Mouse (Mus musculus) intestine, embryonic 16.5 days (tissue): ENCODE results near the gene Dcaf4. TPM values are rescaled to one million over a fixed set of nuclear protein-coding genes. Genes with fewer than 3 reads are reported as not detected.
A peak's percentile ranks its signal among the peaks of the same experiment; 100 is the strongest.

Experiments used
- ATAC-seq: fragments of 200-750 bp; cut with Nextera tagmentation; 2 replicates; pipeline ENCODE4 v1.8.0; 2017; ENCODE audit warnings: moderate TSS enrichment, moderate library complexity
- H3K27ac ChIP-seq: fragments of 300-500 bp; sonication (generic); 2 replicates; pipeline ENCODE4 v1.5.1; 2014; ENCODE audit warnings: mild to moderate bottlenecking, low read length
- H3K27me3 ChIP-seq: fragments of 300-500 bp; sonication (generic); replicated peaks from 2 replicates; pipeline ENCODE4 v1.6.1; 2014; ENCODE audit warnings: low read length, control low read depth, mixed read lengths; ENCODE audit not compliant: control insufficient read depth, insufficient read depth
- H3K36me3 ChIP-seq: fragments of 300-500 bp; sonication (generic); 2 replicates; pipeline ENCODE4 v1.6.1; 2014; ENCODE audit warnings: low read length, control low read depth; ENCODE audit not compliant: control insufficient read depth, insufficient read depth
- H3K4me1 ChIP-seq: fragments of 300-500 bp; sonication (generic); 2 replicates; pipeline ENCODE4 v1.6.1; 2014; ENCODE audit warnings: low read length, control low read depth, mixed read lengths; ENCODE audit not compliant: control insufficient read depth, insufficient read depth
- H3K4me2 ChIP-seq: fragments of 300-500 bp; sonication (generic); 2 replicates; pipeline ENCODE4 v1.6.1; 2014; ENCODE audit warnings: low read depth, low read length, control low read depth
- H3K4me3 ChIP-seq: fragments of 300-500 bp; sonication (generic); 2 replicates; pipeline ENCODE4 v1.5.1; 2014; ENCODE audit warnings: mild to moderate bottlenecking, low read length
- H3K9ac ChIP-seq: fragments of 300-500 bp; sonication (generic); 2 replicates; pipeline ENCODE4 v1.6.1; 2014; ENCODE audit warnings: low read depth, low read length
- H3K9me3 ChIP-seq: fragments of 300-500 bp; sonication (generic); 2 replicates; pipeline ENCODE4 v1.6.1; 2016; ENCODE audit warnings: low read length, control low read depth; ENCODE audit not compliant: control insufficient read depth
- WGBS: fragments of 180-500 bp; shearing (Covaris S2); extraction: QIAGEN DNeasy Blood & Tissue Kit; methylation state at CpG from one replicate; pipeline ENCODE4 v1.1.7; 2014; 5-methylcytosine and 5-hydroxymethylcytosine counted together
- polyA plus RNA-seq: library from polyadenylated mRNA; unstranded; fragments of >200 nt; fragmentation: Nextera tagmentation; extraction: Ambion mirVana; gene quantifications from 2 replicates; pipeline ENCODE4 v1.2.1, GENCODE M21; 2015

The Dcaf4 gene
- polyA plus RNA-seq, 1 experiment from 2014 or later, result 29.5 TPM

DNA sequence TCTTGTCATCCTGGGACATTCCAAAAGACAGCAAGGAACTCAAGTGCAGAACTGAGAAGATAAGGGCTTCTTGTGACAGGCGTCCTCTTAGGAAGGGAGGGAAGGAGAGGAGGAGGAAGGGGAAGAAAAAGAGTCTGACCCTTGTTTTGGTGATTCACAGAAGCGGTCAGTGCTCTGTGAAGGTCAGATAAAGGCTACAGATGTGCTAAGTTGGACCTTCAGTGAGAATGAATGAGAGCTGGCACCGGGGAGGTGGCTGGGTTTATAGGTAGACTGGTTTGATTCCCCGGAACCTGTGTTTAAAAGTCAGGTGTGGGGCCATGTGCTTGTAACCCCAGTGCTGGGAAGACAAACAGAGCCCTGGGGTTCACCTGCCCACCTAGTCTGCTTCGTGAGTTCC, 8.4 kb downstream of the Dcaf4 start:
- no peak overlapping the region for H3K4me3 ChIP-seq
- H3K27ac ChIP-seq, result no peak overlapping the region
- 86% methylated on average over 5 of the region's 5 CpGs for WGBS
- H3K9ac ChIP-seq, result no peak overlapping the region
- no peaks in the 10 kb centered on the region for H3K36me3 ChIP-seq
- H3K4me2 ChIP-seq, result no peak overlapping the region
- H3K9me3 ChIP-seq, result no peaks in the 10 kb centered on the region
- H3K27me3 ChIP-seq, result no peaks in the 10 kb centered on the region
- ATAC-seq, result no peak
- H3K4me1 ChIP-seq, result peaks cover 16% of the 10 kb centered on the region

DNA sequence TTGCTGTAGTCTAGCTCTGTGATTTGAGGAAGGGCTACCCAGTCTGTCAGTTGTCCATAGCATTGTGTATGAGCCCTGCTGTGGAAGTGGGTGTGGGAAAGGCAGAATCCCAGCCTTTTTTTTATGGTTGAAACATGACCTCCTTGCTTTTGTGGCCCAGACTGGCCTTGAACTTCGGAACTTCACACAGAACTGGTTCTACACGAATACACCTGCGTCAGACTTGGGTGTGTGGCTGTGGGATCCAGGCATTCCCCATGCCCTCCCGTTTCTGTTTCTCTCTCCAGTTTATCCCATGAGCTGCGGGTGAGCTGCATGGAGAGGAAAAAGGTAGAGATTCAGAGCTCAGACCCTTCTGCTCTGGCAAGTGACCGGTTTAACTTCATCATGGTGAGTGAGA, 11.7 kb downstream of the Dcaf4 start:
- WGBS, result 74% methylated on average over 6 of the region's 6 CpGs
- Histone ChIP-seq H3K9me3 (no peaks in the 10 kb centered on the region), H3K9ac (no peak overlapping the region), H3K36me3 (no peaks in the 10 kb centered on the region), H3K4me2 (no peak overlapping the region), H3K27me3 (no peaks in the 10 kb centered on the region), H3K27ac (no peak overlapping the region), H3K4me1 (peaks cover 10% of the 10 kb centered on the region; the same call in 1 of the 2 replicates), H3K4me3 (no peak overlapping the region)
- peak; percentile 46; the same call in 1 of the 2 replicates for ATAC-seq

DNA sequence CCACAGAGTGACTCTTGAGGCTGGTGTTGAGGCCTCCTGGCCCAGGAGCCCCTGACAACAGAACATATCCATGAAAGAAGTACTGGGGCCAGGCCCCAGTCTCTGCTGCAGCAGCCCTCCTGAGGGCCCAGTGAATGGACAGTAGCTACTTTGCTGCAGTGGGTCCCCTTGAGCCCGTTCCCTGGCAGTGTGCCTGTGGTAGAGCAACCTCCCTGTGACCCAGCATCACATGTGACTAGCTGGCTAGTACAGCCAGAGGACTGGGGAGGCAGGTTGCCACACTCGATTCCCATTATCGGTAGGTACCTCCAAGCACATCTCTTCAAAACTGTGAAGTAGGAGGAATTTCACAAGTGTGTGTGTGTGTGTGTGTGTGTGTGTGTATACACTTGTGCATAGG, 12.7 kb downstream of the Dcaf4 start:
- H3K27ac ChIP-seq, result no peak overlapping the region
- H3K9ac ChIP-seq, result no peak overlapping the region
- 90% methylated on average over 3 of the region's 3 CpGs for WGBS
- H3K36me3 ChIP-seq, result no peaks in the 10 kb centered on the region
- H3K27me3 ChIP-seq, result no peaks in the 10 kb centered on the region
- no peak for ATAC-seq
- no peak overlapping the region for H3K4me3 ChIP-seq
- peaks cover 7% of the 10 kb centered on the region; the same call in 1 of the 2 replicates for H3K4me1 ChIP-seq
- no peak overlapping the region for H3K4me2 ChIP-seq
- H3K9me3 ChIP-seq, result no peaks in the 10 kb centered on the region

DNA sequence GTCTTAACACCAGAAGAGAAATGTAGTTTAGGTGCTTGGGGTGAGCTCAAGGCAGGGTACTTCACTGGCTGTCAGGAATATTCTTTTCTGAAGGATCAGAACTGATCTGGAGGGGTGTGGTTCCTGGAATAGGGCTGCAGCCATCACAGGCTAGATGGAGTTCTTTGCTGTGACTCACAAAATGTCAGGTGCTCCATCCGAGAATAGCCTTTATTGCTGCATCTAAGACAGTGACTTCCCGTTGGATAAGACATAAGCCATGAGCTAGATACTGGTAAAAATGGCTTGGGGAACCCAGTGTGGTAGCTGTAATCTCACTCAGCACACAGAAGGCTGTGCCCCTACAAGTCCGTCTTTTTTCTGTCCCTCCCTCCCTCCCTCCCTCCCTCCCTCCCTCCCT, 13.9 kb downstream of the Dcaf4 start:
- H3K4me3 ChIP-seq, result no peak overlapping the region
- H3K4me1 ChIP-seq, result 0 out of 2 replicates have a peak, but pooled peaks cover 4% of the 10 kb centered on the region
- H3K4me2 ChIP-seq, result no peak overlapping the region
- no peak overlapping the region for H3K9ac ChIP-seq
- ATAC-seq, result no peak
- 71% methylated on average over 3 of the region's 3 CpGs for WGBS
- H3K27ac ChIP-seq, result no peak overlapping the region
- H3K9me3 ChIP-seq, result no peaks in the 10 kb centered on the region
- H3K27me3 ChIP-seq, result no peaks in the 10 kb centered on the region
- H3K36me3 ChIP-seq, result no peaks in the 10 kb centered on the region

DNA sequence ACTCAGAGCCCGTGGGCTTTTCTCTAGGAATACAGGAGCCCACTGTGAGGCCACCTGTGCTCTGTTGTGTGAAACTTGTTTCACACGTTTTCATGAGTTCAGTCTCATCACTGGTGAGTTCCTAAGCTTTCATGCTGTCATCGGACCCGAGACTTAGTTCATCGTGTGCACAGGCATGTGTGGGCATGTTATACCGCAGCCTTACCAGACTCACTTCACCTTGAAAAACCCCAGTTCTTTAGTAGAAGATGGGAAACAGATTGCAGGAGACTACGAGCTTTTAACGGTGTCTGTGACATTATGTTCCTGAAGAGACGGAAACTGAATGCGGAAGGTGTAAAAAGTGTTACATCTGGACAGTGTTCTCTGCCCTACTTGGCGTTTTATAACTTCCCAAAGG, 15.2 kb downstream of the Dcaf4 start:
- no peak overlapping the region for H3K4me2 ChIP-seq
- H3K27ac ChIP-seq, result no peak overlapping the region
- 0 out of 2 replicates have a peak, but pooled peaks cover 4% of the 10 kb centered on the region for H3K4me1 ChIP-seq
- no peaks in the 10 kb centered on the region for H3K36me3 ChIP-seq
- H3K9me3 ChIP-seq, result no peaks in the 10 kb centered on the region
- no peak overlapping the region for H3K9ac ChIP-seq
- ATAC-seq, result no peak
- no peak overlapping the region for H3K4me3 ChIP-seq
- H3K27me3 ChIP-seq, result no peaks in the 10 kb centered on the region
- WGBS, result 79% methylated on average over 11 of the region's 11 CpGs

DNA sequence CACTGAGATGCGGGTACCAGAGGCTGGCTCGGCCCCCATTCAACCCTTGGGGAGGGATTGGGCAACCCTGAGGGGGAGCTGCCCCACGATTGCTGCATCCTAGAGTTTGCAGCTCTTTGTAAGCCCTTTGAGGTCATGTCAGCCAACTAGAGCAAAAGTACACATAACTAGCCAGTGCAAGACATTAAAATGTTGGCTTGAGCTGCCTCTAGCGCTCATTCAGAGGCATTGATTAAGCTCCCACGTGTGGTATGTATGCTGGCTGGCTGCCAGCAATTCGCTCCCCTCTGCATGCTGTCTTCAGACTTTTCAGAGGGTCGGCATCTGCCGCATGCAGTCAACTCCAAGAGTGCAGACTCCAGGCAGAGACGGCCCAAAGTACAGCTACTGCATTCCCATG, 15.8 kb downstream of the Dcaf4 start:
- no peak for ATAC-seq
- H3K27ac ChIP-seq, result no peak overlapping the region
- no peak overlapping the region for H3K4me3 ChIP-seq
- no peaks in the 10 kb centered on the region for H3K27me3 ChIP-seq
- no peaks in the 10 kb centered on the region for H3K36me3 ChIP-seq
- 0 out of 2 replicates have a peak, but pooled peaks cover 4% of the 10 kb centered on the region for H3K4me1 ChIP-seq
- no peak overlapping the region for H3K4me2 ChIP-seq
- H3K9ac ChIP-seq, result no peak overlapping the region
- 59% methylated on average over 9 of the region's 9 CpGs for WGBS
- H3K9me3 ChIP-seq, result no peaks in the 10 kb centered on the region

DNA sequence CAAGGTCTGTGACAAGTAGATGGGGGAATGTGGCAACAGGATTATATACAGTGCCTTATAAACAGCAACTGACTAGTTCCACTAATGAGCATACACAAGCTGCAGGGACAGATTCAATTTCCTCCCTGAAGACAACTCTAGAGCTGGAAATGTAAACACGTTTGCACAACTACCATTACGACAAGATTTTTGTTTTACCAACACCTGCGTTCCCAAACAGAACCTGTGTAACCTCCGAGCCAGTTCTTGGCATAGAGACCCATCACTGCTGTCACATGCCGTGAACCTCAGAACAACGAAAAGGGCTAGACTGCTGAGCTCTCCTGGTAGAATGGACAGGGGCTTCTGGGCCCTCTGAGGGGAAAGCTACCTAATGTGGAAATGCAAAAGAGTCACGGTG, 23.7 kb downstream of the Dcaf4 start:
- ATAC-seq, result no peak
- H3K4me1 ChIP-seq, result no peaks in the 10 kb centered on the region
- WGBS, result 75% methylated on average over 7 of the region's 7 CpGs

DNA sequence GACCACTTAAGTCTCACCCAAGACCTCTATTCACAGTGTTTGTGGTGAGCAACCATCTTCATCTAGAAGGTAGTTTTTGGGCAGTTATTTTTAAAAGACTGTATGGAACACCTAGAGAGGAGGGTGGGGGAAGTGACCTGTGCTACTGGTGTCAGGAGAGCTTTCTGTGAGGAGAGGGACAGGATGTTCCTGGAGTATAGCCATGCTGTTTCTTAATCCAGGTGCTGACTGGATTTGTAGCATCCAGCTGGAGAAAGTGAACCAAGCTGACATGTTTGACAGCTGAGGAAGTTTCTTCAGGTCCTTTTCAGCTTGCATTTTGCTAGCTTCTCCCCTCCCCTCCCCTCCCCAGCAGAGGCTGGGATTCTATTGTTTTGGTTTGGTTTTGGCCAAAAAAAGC, 24.5 kb downstream of the Dcaf4 start:
- Histone ChIP-seq H3K9ac (no peak overlapping the region), H3K4me3 (no peak overlapping the region), H3K9me3 (no peaks in the 10 kb centered on the region), H3K4me2 (no peak overlapping the region), H3K27ac (no peak overlapping the region), H3K36me3 (peaks cover 8% of the 10 kb centered on the region; the same call in 1 of the 2 replicates), H3K4me1 (no peaks in the 10 kb centered on the region), H3K27me3 (no peaks in the 10 kb centered on the region)
- ATAC-seq, result no peak

More for the DNA sequence above, 23.7 kb downstream of the Dcaf4 start:
- Histone ChIP-seq H3K4me2 (no peak overlapping the region), H3K36me3 (peaks cover 8% of the 10 kb centered on the region; the same call in 1 of the 2 replicates), H3K27ac (no peak overlapping the region), H3K9me3 (no peaks in the 10 kb centered on the region), H3K4me3 (no peak overlapping the region), H3K9ac (no peak overlapping the region), H3K27me3 (no peaks in the 10 kb centered on the region)

DNA sequence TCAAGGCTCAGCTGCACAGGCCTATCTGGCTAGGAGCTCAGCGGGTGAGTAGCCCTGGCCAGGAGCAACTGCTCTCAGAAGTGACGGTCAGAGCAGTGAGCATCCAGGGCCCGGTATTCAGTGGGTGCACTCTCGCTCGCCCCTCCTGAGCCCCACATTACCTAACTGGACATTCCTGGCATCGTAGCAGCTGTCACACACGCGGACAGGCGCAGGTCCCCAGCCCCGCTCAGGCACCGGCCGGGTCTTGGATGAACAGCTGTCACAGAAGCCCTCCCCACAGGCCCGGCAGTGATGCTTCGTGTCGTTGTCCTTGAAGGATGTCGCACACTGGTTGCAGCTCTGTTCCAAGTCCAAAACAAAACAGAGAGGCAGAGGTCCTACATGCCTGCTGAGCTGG, 31.0 kb downstream of the Dcaf4 start:
- H3K9ac ChIP-seq, result no peak overlapping the region
- no peaks in the 10 kb centered on the region for H3K9me3 ChIP-seq
- H3K4me1 ChIP-seq, result no peaks in the 10 kb centered on the region
- no peak overlapping the region for H3K4me3 ChIP-seq
- no peak overlapping the region for H3K27ac ChIP-seq
- WGBS, result 91% methylated on average over 16 of the region's 16 CpGs
- H3K36me3 ChIP-seq, result peaks cover 4% of the 10 kb centered on the region; the same call in 1 of the 2 replicates
- no peak overlapping the region for H3K4me2 ChIP-seq
- ATAC-seq, result no peak
- H3K27me3 ChIP-seq, result no peaks in the 10 kb centered on the region

DNA sequence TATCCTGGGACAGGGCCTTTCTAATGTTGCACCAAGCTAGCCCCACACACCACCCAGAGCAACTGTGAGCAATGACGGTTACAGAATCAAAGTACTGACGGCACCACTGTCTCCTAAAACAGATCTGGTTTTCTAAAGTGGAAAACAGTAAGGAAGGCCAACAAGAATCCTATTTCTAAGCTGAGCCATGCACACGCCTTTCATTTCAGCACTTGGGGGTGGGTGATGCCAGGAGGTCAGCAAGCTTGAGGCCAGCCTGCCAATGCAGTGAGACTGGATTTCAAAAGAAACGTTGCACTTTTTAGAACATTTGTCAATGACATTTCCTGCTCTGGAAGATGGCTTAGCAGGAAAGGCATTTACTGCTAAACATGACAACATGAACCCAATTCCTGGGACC, 33.5 kb downstream of the Dcaf4 start:
- ATAC-seq, result no peak
- peaks cover 8% of the 10 kb centered on the region; the same call in 1 of the 2 replicates for H3K36me3 ChIP-seq
- H3K27ac ChIP-seq, result no peak overlapping the region
- H3K9me3 ChIP-seq, result no peaks in the 10 kb centered on the region
- H3K4me1 ChIP-seq, result no peaks in the 10 kb centered on the region
- H3K4me2 ChIP-seq, result no peak overlapping the region
- H3K27me3 ChIP-seq, result no peaks in the 10 kb centered on the region
- H3K9ac ChIP-seq, result no peak overlapping the region
- no peak overlapping the region for H3K4me3 ChIP-seq
- WGBS, result 78% methylated on average over 4 of the region's 4 CpGs
